Mouse (Mus musculus): ENCODE data around the gene Olfr1243. TPM values are rescaled to one million over a fixed set of nuclear protein-coding genes. Genes with fewer than 3 reads are reported as not detected.
"Not testable (repeated sequence)": the region's sequence is repeated elsewhere in the genome, so short reads cannot be mapped to it uniquely, and the experiment has no call there.

Gene Olfr1243
- not detected for total RNA-seq (2021)

GRCm38 (mm10) chr2:89531387-89531786 is at the start of gene Olfr1243:
Olfr1243 (minus strand) TSS chr2:89531487.
- DNase-seq: no peak
- intact Hi-C loops (cut with DNase I): no loop called here

GRCm38 (mm10) chr2:89578347-89578746 is 47.1 kb upstream of the Olfr1243 start, which contains the start of gene Olfr1245:
Olfr1245 (minus strand) TSS chr2:89578447.
- intact Hi-C loops (cut with DNase I): no loop called here
- DNase-seq: no peak

GRCm38 (mm10) chr2:89562706-89563105 is 31.4 kb upstream of the Olfr1243 start:
- intact Hi-C loops (cut with DNase I); DNase-seq: not testable (repeated sequence)

- intact Hi-C loops (cut with DNase I): loop anchor here (5.0 kb wide), 1 partner anchor 1187 kb away; no protein-coding TSS in a partner anchor
- DNase-seq: no peak
These were observed 13.2 kb upstream of the Olfr1243 start for GRCm38 (mm10) chr2:89544516-89544915.

- intact Hi-C loops (cut with DNase I): loop anchor here (5.0 kb wide), 1 partner anchor 1183 kb away; no protein-coding TSS in a partner anchor
- DNase-seq: no peak
These were observed 8.6 kb upstream of the Olfr1243 start for GRCm38 (mm10) chr2:89539923-89540322.

GRCm38 (mm10) chr2:89498235-89498634 is 33.1 kb downstream of the Olfr1243 start, which contains the start of gene Olfr1242:
Olfr1242 (minus strand) TSS chr2:89498335.
- no peak for DNase-seq
- intact Hi-C loops (cut with DNase I): no loop called here

- intact Hi-C loops (cut with DNase I): no loop called here
- DNase-seq: no peak
These were observed 44.3 kb downstream of the Olfr1243 start, which contains the start of gene Olfr1241 for GRCm38 (mm10) chr2:89487026-89487425. Olfr1241 (minus strand) TSS chr2:89487126.

Other genes with a start within 250 kb of the Olfr1243 start
- not detected for gene Olfr1229, start 243.5 kb downstream of the Olfr1243 start, total RNA-seq (2021)
- not detected for gene Olfr1230, start 234.2 kb downstream of the Olfr1243 start, total RNA-seq (2021)
- gene Olfr1231, start 224.4 kb downstream of the Olfr1243 start, total RNA-seq (2021): not detected
- not detected for gene Olfr1232, start 201.8 kb downstream of the Olfr1243 start, total RNA-seq (2021)
- not detected for gene Olfr1233, start 189.1 kb downstream of the Olfr1243 start, total RNA-seq (2021)
- not detected for gene Olfr1234, start 166.6 kb downstream of the Olfr1243 start, total RNA-seq (2021)
- gene Olfr1238, start 121.8 kb downstream of the Olfr1243 start, total RNA-seq (2021): not detected
- not detected for gene Olfr1239, start 111.1 kb downstream of the Olfr1243 start, total RNA-seq (2021)
- gene Olfr1240, start 88.5 kb downstream of the Olfr1243 start, total RNA-seq (2021): not detected
- gene Olfr1241, start 44.4 kb downstream of the Olfr1243 start, total RNA-seq (2021): not detected
- gene Olfr1242, start 33.2 kb downstream of the Olfr1243 start, total RNA-seq (2021): not detected
- not detected for gene Olfr1245, start 47.0 kb upstream of the Olfr1243 start, total RNA-seq (2021)
- not detected for gene Olfr1246, start 61.7 kb upstream of the Olfr1243 start, total RNA-seq (2021)
- under 1 TPM; 0.10 to 0.12 TPM for gene Olfr1247, start 82.6 kb upstream of the Olfr1243 start, total RNA-seq (2021)
- gene Olfr1248, start 86.8 kb upstream of the Olfr1243 start, total RNA-seq (2021): not detected
- not detected for gene Olfr1249, start 103.5 kb upstream of the Olfr1243 start, total RNA-seq (2021)
- gene Olfr1250, start 130.0 kb upstream of the Olfr1243 start, total RNA-seq (2021): under 1 TPM in 1 of 2 experiments, not detected in 1; 0.08 TPM
- not detected for gene Olfr1251, start 140.4 kb upstream of the Olfr1243 start, total RNA-seq (2021)
- not detected for gene Olfr1252, start 193.5 kb upstream of the Olfr1243 start, total RNA-seq (2021)
- gene Olfr1253, start 225.6 kb upstream of the Olfr1243 start, total RNA-seq (2021): not detected

All from left cerebral cortex, postnatal 4 days (tissue).